Mouse (Mus musculus) R1 (cell line): ENCODE data around the gene Lrrn3.

Experiments used
- DNase-seq: peaks from one replicate; pipeline ENCODE4 v3.0.0-alpha.2; 2018; ENCODE audit warnings: low read depth, low spot score

The Lrrn3 gene

DNA sequence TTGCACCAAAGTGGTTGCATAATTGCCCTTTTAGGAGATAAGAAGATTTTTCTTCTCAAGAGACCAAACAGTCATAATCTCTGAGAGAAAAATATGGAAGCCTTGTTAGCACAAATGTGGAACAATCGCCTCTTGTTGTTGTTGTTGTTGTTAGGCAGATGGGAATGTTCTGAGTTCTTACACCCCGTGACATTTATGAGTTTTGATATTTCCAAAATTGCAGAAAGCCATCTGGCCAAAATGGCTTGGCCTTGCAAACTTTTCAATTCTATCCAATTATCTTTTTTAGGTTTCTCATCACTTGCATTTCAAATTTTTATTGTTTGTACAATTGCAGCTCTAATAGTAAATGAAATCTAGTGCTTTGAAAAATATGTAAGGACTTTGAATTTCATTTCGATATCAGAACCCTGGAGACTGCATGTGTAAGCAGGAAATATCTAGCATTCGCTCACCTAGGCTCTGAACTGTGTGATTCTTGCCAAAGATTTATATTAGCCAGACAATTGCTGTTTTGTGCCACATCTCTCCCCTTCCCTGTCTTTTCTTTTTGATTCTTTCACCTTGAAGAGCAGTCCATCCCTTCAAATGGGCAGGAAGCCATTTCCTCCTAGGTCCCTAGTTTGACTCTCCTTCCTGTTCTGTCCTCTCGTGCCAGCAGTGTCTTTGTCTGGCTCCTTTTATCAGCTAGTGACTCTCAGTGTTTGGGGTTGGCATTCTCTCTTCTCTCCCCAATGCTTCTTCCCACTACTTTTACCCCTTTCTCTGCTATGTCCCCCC, 49.8 kb downstream of the Lrrn3 start:
- no peak for DNase-seq

DNA sequence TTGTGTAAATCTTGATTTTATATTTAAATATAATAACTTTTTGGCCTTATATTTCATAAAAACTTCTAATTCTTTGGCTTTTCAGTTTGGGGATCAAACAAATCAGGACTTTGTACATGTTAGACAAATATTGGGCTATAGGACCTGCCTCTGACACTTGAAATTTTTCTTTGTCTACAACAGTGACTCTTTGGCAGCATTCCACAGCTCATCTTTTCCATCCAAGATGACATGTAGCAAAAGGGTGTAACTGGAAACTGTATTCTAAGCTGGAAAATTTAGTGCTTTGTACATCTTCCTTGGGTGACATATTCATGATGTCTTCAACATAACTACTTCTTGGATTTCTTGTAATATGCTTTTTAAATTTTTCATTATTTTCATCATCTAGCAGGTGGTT, 57.4 kb downstream of the Lrrn3 start:
- no peak for DNase-seq

DNA sequence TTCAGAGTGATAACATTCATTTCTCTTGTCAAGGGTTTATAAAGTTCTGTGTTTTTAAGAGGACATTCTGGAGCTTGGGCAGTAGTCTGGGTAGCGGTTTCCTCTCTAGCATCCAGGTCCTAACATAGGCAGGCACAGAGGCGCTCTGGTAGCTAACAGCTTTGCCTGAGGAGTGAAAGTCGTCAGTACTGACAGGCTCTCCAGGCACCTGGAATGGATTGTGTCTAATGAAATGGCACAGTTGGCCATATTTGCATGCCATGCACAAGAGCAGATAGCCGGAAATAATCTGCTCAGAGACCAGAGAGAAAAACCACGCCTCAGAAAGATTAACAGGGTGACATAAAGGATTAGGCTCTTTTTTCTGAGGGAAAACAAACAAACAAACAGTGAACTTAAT, 58.8 kb downstream of the Lrrn3 start:
- DNase-seq: no peak

DNA sequence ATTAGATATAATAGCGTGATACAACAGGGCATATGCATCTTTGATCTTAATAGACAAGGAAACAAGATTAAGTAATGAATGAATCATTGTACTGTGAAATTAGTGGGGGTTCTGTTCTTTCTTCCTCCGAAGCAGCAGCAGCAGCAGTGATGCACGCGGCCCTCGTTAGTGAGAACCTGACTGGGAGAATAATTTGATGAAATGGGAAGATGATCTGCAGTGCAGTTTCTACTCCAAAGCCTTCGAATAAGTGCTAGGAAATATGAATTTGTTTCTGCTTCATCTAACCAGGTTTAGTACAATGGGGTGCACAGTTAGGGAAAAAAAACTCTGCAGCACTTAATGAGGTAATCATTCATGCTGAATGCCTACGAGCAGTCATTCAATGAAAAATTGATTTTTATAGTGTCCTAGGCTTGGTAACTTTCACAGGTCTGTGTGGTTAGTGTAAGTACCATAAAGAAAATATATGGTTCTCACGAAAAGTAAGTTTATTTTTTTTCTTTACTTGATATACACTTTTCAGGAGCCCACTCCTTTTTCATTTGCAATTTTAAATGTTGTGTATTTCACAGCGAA, 61.0 kb downstream of the Lrrn3 start:
- no peak for DNase-seq

DNA sequence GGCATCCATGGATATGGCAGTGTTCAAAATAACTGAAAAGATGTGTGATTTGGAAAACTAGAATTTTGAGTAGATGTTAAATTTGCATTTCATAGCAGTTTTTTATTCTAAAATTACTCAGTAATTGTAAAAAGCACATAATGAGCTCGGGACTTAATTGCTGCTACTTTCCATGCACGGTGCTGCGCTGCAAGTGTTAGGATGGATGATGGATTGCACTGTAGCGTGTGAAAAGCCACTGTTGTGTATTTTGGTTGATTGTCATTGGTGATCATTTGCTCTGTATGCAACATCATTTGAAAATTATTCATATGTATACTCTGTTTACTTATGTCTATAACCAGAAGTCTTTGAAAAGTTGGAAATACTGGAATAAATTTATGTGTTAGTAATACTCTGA, 68.3 kb downstream of the Lrrn3 start:
- no peak for DNase-seq

DNA sequence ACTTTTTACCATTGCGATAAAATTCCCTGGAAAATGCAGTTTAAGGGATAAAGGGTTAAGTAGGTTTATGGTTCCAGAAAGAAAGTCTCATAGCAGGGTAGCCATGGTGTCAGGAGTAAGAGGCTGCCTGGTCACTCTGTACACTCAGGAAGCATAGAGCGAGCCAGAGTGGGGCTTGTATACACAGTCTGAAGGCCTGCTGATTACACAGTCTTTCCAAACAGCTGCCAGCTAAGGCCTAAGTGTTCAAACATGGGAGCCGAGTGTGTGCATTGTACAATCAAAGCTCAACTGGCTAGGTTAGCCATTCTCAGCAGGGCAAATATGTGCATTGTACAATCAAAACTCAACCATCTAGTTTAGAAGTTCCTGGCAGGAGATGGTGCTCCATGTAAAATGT, 69.1 kb downstream of the Lrrn3 start:
- DNase-seq: no peak

DNA sequence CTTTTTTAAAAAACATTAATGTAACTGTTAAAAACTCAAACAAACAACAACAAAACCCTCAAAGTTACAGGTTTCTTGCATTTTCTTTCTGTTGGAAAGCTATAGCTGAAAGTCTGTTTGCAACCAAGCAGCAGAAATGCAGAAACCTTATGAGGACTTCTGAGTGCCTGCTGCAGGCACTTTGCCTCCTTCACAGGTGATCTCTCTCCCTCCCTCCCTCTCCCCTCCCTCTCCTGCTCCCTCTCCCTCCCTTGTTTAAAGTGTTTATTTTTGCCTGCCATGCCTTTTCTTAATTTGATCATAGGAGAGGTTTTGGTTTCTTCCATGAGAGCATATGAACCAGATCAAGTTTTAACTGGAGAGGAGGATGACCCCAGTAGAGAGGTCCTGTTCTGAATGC, 69.6 kb downstream of the Lrrn3 start:
- no peak for DNase-seq

DNA sequence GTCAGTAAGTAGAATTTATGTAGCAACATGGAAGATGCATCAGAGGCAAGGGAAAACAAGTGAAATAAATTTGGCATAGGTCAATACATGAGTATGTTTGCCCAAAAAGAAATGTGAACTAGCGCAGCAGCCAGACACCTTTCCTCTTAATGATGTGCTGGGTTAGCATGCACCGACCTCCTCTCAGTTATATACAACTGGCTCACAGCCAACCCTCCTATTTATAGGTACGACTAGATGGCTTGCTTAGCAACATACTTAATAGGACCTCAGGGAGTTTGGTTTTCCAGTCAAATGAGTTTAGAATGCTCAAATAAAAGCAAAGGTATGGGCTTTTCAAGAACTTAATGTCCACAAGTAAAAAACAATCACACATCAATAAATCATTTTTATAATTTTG, 76.8 kb downstream of the Lrrn3 start:
- no peak for DNase-seq

DNA sequence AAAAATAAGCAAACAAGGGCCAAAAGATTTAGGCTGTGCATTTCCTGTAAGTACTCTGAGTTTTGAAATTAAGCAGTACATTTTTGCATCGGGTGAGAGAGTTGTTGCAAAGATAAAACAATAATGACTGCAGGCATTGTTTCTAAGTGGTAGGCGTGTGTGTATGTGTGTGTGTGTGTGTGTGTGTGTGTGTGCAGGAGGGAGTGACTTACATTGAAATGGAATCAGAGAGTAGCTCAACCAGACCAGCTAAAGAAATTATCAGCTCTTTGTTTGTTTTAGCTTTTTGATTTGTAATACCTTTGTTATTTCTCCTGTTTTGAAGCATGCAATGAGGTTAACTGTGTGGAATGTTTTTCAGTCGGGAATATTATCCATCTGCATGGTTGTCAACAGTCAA, 84.3 kb downstream of the Lrrn3 start:
- DNase-seq: no peak
